Mouse (Mus musculus): ENCODE data around the gene Nr2f2. TPM values are rescaled to one million over a fixed set of nuclear protein-coding genes. Genes with fewer than 3 reads are reported as not detected.

Gene Nr2f2
- polyA plus RNA-seq, 1 experiment: 28.9 TPM

DNA sequence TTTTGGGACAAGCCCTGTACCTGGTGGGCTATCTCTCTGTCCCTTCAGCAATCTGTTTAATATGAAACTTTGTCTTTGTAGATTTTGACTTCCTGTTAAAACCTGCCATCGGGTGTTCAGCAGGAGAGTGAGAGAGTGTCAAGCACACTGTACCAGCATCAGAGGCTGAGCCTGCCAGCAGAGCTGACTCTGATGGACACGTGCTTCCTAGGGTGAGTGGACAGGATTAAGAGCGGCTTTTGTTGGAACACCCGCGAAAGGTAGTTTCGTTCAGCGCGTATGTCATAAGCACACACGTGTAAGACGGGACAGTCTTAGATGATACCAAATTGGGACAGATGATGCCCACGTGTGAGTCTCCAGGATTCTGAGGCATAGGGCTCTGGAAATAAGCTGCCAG lies 40.0 kb upstream of the Nr2f2 start:
- H3K27ac ChIP-seq (ENCODE audit: insufficient read depth, low read length): no peak overlapping the region
- no peak for DNase-seq
- H3K27me3 ChIP-seq (ENCODE audit: control insufficient read depth, insufficient read depth, low read length): no peaks in the 10 kb centered on the region
- no peaks in the 10 kb centered on the region for H3K4me1 ChIP-seq (ENCODE audit: control insufficient read depth, insufficient read depth, low read length)
- no peak for TF ChIP-seq POLR2A (IDR thresholded peaks at IDR 0.05; ENCODE audit: borderline replicate concordance, insufficient read depth, low read length)
- no peak for TF ChIP-seq CTCF (IDR thresholded peaks at IDR 0.05; ENCODE audit: borderline replicate concordance, insufficient read depth, low read depth, low read length)
- no peak overlapping the region for H3K4me3 ChIP-seq (replicated peaks; ENCODE audit: insufficient read depth, low read depth, low read length)
- WGBS: 89% methylated on average over 11 of the region's 11 CpGs

DNA sequence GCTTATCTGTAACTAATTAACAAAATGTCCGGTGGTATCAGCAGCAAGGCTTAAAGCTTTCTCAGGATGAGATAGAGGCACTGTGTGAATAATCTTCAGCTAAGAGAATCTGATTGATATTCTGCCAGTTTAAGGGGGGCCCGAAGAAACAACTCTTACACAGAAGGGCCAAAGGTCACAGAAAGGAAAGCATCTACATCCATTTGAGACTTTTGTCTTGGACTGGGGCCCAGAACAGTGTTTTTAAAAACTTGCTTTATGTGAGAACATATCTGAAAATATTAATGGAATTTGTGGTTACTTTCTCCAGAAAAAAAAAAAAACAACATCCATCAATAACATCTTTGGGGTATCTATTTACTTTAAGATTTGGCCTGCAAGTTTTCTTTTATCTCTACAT lies 38.9 kb upstream of the Nr2f2 start:
- 63% methylated on average over 2 of the region's 2 CpGs for WGBS
- no peak for TF ChIP-seq POLR2A (IDR thresholded peaks at IDR 0.05; ENCODE audit: borderline replicate concordance, insufficient read depth, low read length)
- H3K27me3 ChIP-seq (ENCODE audit: control insufficient read depth, insufficient read depth, low read length): no peaks in the 10 kb centered on the region

DNA sequence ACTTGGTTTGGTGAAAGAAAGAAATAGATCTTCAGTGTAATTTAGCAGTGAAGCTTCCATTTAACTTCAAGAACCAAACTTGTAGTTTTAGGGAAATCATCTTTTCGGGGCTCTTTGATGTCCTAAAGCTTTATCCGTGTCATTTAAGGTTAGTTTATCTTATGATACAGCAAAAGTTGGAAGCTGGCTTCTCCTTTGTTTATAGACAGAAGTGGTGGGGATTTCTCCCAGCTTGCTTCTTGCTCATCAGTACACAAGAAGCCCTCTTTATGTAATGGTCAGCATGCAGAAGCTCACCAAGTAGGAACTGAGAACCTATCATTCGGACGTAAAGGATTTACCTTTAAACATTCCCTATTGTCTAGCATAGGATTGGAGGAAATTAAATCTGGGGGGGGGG lies 16.3 kb upstream of the Nr2f2 start:
- Histone ChIP-seq H3K4me1 (ENCODE audit: control insufficient read depth, insufficient read depth, low read length) (no peaks in the 10 kb centered on the region), H3K4me3 (replicated peaks; ENCODE audit: insufficient read depth, low read depth, low read length) (no peak overlapping the region), H3K27ac (ENCODE audit: insufficient read depth, low read length) (no peak overlapping the region), H3K27me3 (ENCODE audit: control insufficient read depth, insufficient read depth, low read length) (no peaks in the 10 kb centered on the region)
- 94% methylated on average over 4 of the region's 4 CpGs for WGBS
- DNase-seq: no peak
- no peak for TF ChIP-seq POLR2A (IDR thresholded peaks at IDR 0.05; ENCODE audit: borderline replicate concordance, insufficient read depth, low read length)
- no peak for TF ChIP-seq CTCF (IDR thresholded peaks at IDR 0.05; ENCODE audit: borderline replicate concordance, insufficient read depth, low read depth, low read length)

More for the DNA sequence above, 38.9 kb upstream of the Nr2f2 start:
- no peak overlapping the region for H3K4me3 ChIP-seq (replicated peaks; ENCODE audit: insufficient read depth, low read depth, low read length)
- DNase-seq: no peak
- no peak overlapping the region for H3K27ac ChIP-seq (ENCODE audit: insufficient read depth, low read length)
- H3K4me1 ChIP-seq (ENCODE audit: control insufficient read depth, insufficient read depth, low read length): no peaks in the 10 kb centered on the region

DNA sequence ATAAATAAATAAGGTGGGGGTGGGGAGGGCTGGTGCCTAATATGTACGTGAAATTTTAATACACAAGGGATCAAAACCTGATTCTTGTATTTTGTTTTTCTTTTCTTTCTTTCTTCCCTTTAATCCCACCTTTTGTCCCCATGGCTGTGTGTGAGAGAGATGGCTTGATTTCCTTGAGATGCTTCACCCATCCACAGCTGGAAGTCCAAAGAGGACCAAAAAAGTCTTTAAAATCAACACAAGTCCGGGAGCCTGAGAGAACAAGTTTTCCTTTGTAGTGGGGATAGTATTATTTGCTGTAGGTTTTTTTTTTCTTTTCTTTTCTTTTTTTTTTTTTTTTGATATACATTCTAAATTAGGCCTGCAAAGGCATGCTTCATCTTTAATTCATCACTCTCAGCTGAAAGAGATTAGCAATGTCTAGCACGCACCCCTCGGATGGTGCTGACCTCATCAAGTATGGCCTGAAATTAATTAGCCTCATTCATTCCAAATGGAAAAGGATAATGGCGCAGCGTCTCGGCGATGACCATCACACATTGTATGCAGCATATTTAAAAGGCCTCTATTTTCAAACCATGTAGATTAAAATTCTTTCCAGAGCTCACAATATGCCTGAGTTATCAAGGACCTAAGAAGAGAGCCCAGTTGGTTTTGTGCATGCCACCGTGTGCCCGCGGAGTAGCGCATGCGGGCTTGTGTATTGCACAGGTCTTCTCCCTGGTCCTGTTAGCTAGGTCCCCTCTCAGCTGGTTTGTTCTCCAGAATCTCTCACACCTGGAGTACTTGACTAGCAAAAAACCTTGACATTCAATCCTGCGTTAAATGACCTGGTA lies 15.1 kb upstream of the Nr2f2 start:
- no peak for DNase-seq
- no peak for TF ChIP-seq CTCF (IDR thresholded peaks at IDR 0.05; ENCODE audit: borderline replicate concordance, insufficient read depth, low read depth, low read length)
- TF ChIP-seq POLR2A (IDR thresholded peaks at IDR 0.05; ENCODE audit: borderline replicate concordance, insufficient read depth, low read length): no peak
- 74% methylated on average over 14 of the region's 14 CpGs for WGBS
- Histone ChIP-seq H3K4me3 (replicated peaks; ENCODE audit: insufficient read depth, low read depth, low read length) (no peak overlapping the region), H3K4me1 (ENCODE audit: control insufficient read depth, insufficient read depth, low read length) (no peaks in the 10 kb centered on the region), H3K27me3 (ENCODE audit: control insufficient read depth, insufficient read depth, low read length) (no peaks in the 10 kb centered on the region), H3K27ac (ENCODE audit: insufficient read depth, low read length) (no peak overlapping the region)

DNA sequence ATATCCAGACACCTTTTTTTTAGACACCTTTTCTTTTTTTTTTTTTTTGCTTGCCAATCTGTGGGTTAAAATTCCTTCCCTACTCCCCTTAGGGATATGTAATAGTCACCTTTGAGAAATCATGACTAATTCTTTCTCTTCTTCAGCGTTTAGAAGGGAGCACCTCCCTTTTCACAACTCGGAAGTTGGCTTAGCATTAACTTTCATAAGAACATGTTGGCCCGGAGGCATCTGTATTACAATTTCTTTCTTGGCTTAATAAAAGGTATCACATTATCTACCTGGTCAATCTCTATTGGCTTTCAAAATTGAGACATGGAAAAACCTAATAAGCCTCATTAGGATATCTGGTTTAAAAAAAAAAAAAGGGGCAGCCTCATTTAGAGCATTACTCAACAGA lies 14.4 kb upstream of the Nr2f2 start:
- H3K27me3 ChIP-seq (ENCODE audit: control insufficient read depth, insufficient read depth, low read length): no peaks in the 10 kb centered on the region
- no peaks in the 10 kb centered on the region for H3K4me1 ChIP-seq (ENCODE audit: control insufficient read depth, insufficient read depth, low read length)
- no peak for DNase-seq
- no peak overlapping the region for H3K27ac ChIP-seq (ENCODE audit: insufficient read depth, low read length)
- no peak for TF ChIP-seq CTCF (IDR thresholded peaks at IDR 0.05; ENCODE audit: borderline replicate concordance, insufficient read depth, low read depth, low read length)
- TF ChIP-seq POLR2A (IDR thresholded peaks at IDR 0.05; ENCODE audit: borderline replicate concordance, insufficient read depth, low read length): no peak
- H3K4me3 ChIP-seq (replicated peaks; ENCODE audit: insufficient read depth, low read depth, low read length): no peak overlapping the region
- 87% methylated on average over 3 of the region's 3 CpGs for WGBS

DNA sequence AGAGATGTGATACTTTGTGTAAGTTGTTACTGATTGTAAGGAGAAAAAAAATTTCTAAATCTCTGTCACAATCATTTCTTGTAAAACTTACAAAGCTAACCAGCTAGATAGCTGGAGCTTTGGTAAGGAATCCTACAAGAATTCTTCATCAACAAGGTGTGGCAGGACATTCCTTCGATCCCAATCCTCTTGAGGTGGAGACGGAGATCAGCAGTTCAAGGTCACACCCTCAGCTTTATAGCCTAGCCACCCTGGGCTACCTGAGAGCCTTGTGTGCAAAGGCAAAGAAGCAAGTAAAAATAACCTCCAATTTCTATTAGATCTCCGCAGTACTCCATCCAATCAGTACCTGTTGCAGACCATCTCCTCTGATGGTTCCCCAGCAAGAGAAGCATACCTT lies 13.7 kb upstream of the Nr2f2 start:
- 93% methylated on average over 3 of the region's 3 CpGs for WGBS
- Histone ChIP-seq H3K4me1 (ENCODE audit: control insufficient read depth, insufficient read depth, low read length) (no peaks in the 10 kb centered on the region), H3K27ac (ENCODE audit: insufficient read depth, low read length) (no peak overlapping the region), H3K4me3 (replicated peaks; ENCODE audit: insufficient read depth, low read depth, low read length) (no peak overlapping the region), H3K27me3 (ENCODE audit: control insufficient read depth, insufficient read depth, low read length) (no peaks in the 10 kb centered on the region)
- no peak for DNase-seq
- TF ChIP-seq POLR2A (IDR thresholded peaks at IDR 0.05; ENCODE audit: borderline replicate concordance, insufficient read depth, low read length): no peak
- TF ChIP-seq CTCF (IDR thresholded peaks at IDR 0.05; ENCODE audit: borderline replicate concordance, insufficient read depth, low read depth, low read length): no peak

DNA sequence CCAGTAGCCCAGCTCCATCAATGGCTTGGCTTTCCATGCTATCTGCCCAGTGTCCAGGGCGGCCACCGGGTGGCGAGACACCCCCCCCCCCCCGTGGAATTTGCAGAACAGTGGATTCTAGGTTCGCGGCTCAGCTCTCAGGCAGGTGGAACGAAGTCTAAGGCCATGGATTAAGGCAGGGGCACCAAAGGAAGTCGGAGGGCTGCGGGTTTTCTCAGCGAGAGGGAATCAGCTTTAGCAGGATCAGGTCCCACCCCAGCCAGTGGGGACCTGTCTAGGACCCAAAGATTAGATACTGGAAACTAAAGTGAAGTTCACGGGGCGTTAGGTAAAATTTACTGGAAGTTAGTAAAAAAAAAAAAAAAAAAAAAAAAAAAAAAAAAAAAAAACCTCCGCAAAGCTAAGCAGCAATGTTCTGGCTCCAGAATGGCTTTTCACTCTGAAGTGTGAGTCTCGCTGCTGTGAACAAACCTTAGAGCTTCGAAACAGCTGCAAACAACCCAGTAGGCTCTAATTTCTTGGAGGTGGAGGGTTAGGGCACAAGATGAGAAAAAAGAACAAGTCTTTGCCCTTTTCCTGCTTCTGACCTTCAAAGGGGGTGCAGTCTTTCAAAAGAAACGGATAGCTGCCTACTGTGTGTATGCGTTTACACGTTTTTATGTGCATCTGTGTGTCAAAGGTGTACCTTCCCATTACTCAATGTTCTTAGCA lies 4.2 kb upstream of the Nr2f2 start:
- 12% methylated on average over 18 of the region's 18 CpGs for WGBS
- H3K27ac ChIP-seq (ENCODE audit: insufficient read depth, low read length): no peak overlapping the region
- TF ChIP-seq CTCF (IDR thresholded peaks at IDR 0.05; ENCODE audit: borderline replicate concordance, insufficient read depth, low read depth, low read length): no peak
- TF ChIP-seq POLR2A (IDR thresholded peaks at IDR 0.05; ENCODE audit: borderline replicate concordance, insufficient read depth, low read length): no peak
- no peak overlapping the region for H3K4me3 ChIP-seq (replicated peaks; ENCODE audit: insufficient read depth, low read depth, low read length)
- H3K4me1 ChIP-seq (ENCODE audit: control insufficient read depth, insufficient read depth, low read length): no peaks in the 10 kb centered on the region
- DNase-seq: no peak
- peaks cover 7% of the 10 kb centered on the region; the same call in 1 of the 2 replicates for H3K27me3 ChIP-seq (ENCODE audit: control insufficient read depth, insufficient read depth, low read length)
